Mouse (Mus musculus) embryonic facial prominence, embryonic 11.5 days (tissue): ENCODE data around the gene Fam198a. TPM values are rescaled to one million over a fixed set of nuclear protein-coding genes. Genes with fewer than 3 reads are reported as not detected.

ENCODE experiments used
- ATAC-seq: fragments of 200-750 bp; cut with Nextera tagmentation; replicated peaks from 2 replicates; pipeline ENCODE4 v1.8.0; 2017; ENCODE audit warnings: low read depth; ENCODE audit not compliant: insufficient number of reproducible peaks, low FRiP score, low TSS enrichment
- DNase-seq: peaks from one replicate; pipeline ENCODE4 v3.0.0-alpha.2; 2015; ENCODE audit warnings: low spot score
- H3K27ac ChIP-seq: fragments of 300-500 bp; sonication (generic); replicated peaks from 2 replicates; pipeline ENCODE4 v1.5.1; 2014; ENCODE audit warnings: mild to moderate bottlenecking, low read depth, low read length, control low read depth
- H3K27me3 ChIP-seq: fragments of 300-500 bp; sonication (generic); 2 replicates; pipeline ENCODE4 v1.6.1; 2014; ENCODE audit warnings: mild to moderate bottlenecking, low read length, moderate library complexity, mixed read lengths; ENCODE audit not compliant: control insufficient read depth, insufficient read depth
- H3K36me3 ChIP-seq: fragments of 300-500 bp; sonication (generic); replicated peaks from 2 replicates; pipeline ENCODE4 v1.6.1; 2014; ENCODE audit warnings: low read depth, mild to moderate bottlenecking, low read length, moderate library complexity, mixed read lengths; ENCODE audit not compliant: control insufficient read depth, insufficient read depth
- H3K4me1 ChIP-seq: fragments of 300-500 bp; sonication (generic); 2 replicates; pipeline ENCODE4 v1.6.1; 2014; ENCODE audit warnings: low read length, mixed read lengths; ENCODE audit not compliant: control insufficient read depth, insufficient read depth
- H3K4me2 ChIP-seq: fragments of 300-500 bp; sonication (generic); 2 replicates; pipeline ENCODE4 v1.6.1; 2014; ENCODE audit warnings: low read depth, mild to moderate bottlenecking, control low read depth, low read length, moderate library complexity
- H3K4me3 ChIP-seq: fragments of 300-500 bp; sonication (generic); 2 replicates; pipeline ENCODE4 v1.5.1; 2014; ENCODE audit warnings: low read depth, low read length, control low read depth
- H3K9ac ChIP-seq: fragments of 300-500 bp; sonication (generic); replicated peaks from 2 replicates; pipeline ENCODE4 v1.6.1; 2014; ENCODE audit warnings: mild to moderate bottlenecking, control low read depth, low read length
- H3K9me3 ChIP-seq: fragments of 300-500 bp; sonication (generic); replicated peaks from 2 replicates; pipeline ENCODE4 v1.6.1; 2016; ENCODE audit warnings: mild to moderate bottlenecking, low read length, inconsistent platforms, mixed read lengths; ENCODE audit not compliant: control insufficient read depth
- WGBS: fragments of 180-500 bp; shearing (Covaris S2); extraction: QIAGEN DNeasy Blood & Tissue Kit; methylation state at CpG from one replicate; pipeline ENCODE4 v1.1.7; 2014; 5-methylcytosine and 5-hydroxymethylcytosine counted together
- polyA plus RNA-seq: library from polyadenylated mRNA; unstranded; fragments of >200 nt; fragmentation: Nextera tagmentation; extraction: Ambion mirVana; gene quantifications from 2 replicates; pipeline ENCODE4 v1.2.1, GENCODE M21; 2014

Fam198a gene
- polyA plus RNA-seq, 1 experiment from 2014 or later, result 0.35 TPM

GRCm38 (mm10) chr9:121951114-121951423, 281 bp downstream of the Fam198a start:
- H3K4me2 ChIP-seq, result peak overlapping the region; percentile 19; the same call in 1 of the 2 replicates
- H3K4me3 ChIP-seq, result no peak overlapping the region
- no peaks in the 10 kb centered on the region for H3K36me3 ChIP-seq
- WGBS, result 34% methylated on average over 4 of the region's 4 CpGs
- H3K9ac ChIP-seq, result no peak overlapping the region
- no peaks in the 10 kb centered on the region for H3K27me3 ChIP-seq
- H3K9me3 ChIP-seq, result no peaks in the 10 kb centered on the region
- no peak for DNase-seq
- no peak for ATAC-seq
- H3K4me1 ChIP-seq, result no peaks in the 10 kb centered on the region
- H3K27ac ChIP-seq, result no peak overlapping the region

GRCm38 (mm10) chr9:121952596-121952995, 1.8 kb downstream of the Fam198a start:
- no peaks in the 10 kb centered on the region for H3K9me3 ChIP-seq
- H3K4me1 ChIP-seq, result no peaks in the 10 kb centered on the region
- no peak for DNase-seq
- no peak overlapping the region for H3K9ac ChIP-seq
- no peaks in the 10 kb centered on the region for H3K27me3 ChIP-seq
- ATAC-seq, result no peak
- H3K4me2 ChIP-seq, result no peak overlapping the region
- H3K36me3 ChIP-seq, result no peaks in the 10 kb centered on the region
- WGBS, result 89% methylated on average over 6 of the region's 6 CpGs
- H3K27ac ChIP-seq, result no peak overlapping the region
- no peak overlapping the region for H3K4me3 ChIP-seq

GRCm38 (mm10) chr9:121959966-121960635, 9.3 kb downstream of the Fam198a start:
- no peaks in the 10 kb centered on the region for H3K9me3 ChIP-seq
- ATAC-seq, result no peak
- no peak overlapping the region for H3K9ac ChIP-seq
- no peak overlapping the region for H3K4me2 ChIP-seq
- DNase-seq, result peak; percentile 72
- 28% methylated on average over 7 of the region's 7 CpGs for WGBS
- H3K27ac ChIP-seq, result 0 out of 2 replicates have a peak overlapping the region, but pooled peaks have one; percentile 13
- H3K27me3 ChIP-seq, result no peaks in the 10 kb centered on the region
- no peak overlapping the region for H3K4me3 ChIP-seq
- H3K36me3 ChIP-seq, result no peaks in the 10 kb centered on the region
- H3K4me1 ChIP-seq, result peaks cover 6% of the 10 kb centered on the region; the same call in 1 of the 2 replicates

- ATAC-seq (no peak), DNase-seq (no peak)
- H3K9me3 ChIP-seq, result no peaks in the 10 kb centered on the region
- peaks cover 4% of the 10 kb centered on the region; the same call in 1 of the 2 replicates for H3K4me1 ChIP-seq
- H3K27me3 ChIP-seq, result no peaks in the 10 kb centered on the region
- no peak overlapping the region for H3K4me2 ChIP-seq
- no peak overlapping the region for H3K4me3 ChIP-seq
- no peak overlapping the region for H3K9ac ChIP-seq
- no peaks in the 10 kb centered on the region for H3K36me3 ChIP-seq
- WGBS, result 88% methylated on average over 7 of the region's 7 CpGs
- H3K27ac ChIP-seq, result no peak overlapping the region
Measured at GRCm38 (mm10) chr9:121964941-121965340, 14.2 kb downstream of the Fam198a start.

GRCm38 (mm10) chr9:121968258-121968657, 17.5 kb downstream of the Fam198a start:
- H3K36me3 ChIP-seq, result no peaks in the 10 kb centered on the region
- no peak for ATAC-seq
- H3K4me1 ChIP-seq, result no peaks in the 10 kb centered on the region
- no peak overlapping the region for H3K27ac ChIP-seq
- H3K4me3 ChIP-seq, result no peak overlapping the region
- WGBS, result 83% methylated on average over 5 of the region's 5 CpGs
- H3K9ac ChIP-seq, result no peak overlapping the region
- no peak for DNase-seq
- no peaks in the 10 kb centered on the region for H3K9me3 ChIP-seq
- no peaks in the 10 kb centered on the region for H3K27me3 ChIP-seq
- no peak overlapping the region for H3K4me2 ChIP-seq

GRCm38 (mm10) chr9:121969841-121970381, 19.1 kb downstream of the Fam198a start:
- Histone ChIP-seq H3K27ac (no peak overlapping the region), H3K4me2 (no peak overlapping the region), H3K4me1 (no peaks in the 10 kb centered on the region), H3K36me3 (no peaks in the 10 kb centered on the region), H3K9me3 (no peaks in the 10 kb centered on the region), H3K9ac (no peak overlapping the region), H3K27me3 (no peaks in the 10 kb centered on the region), H3K4me3 (no peak overlapping the region)
- no peak for ATAC-seq
- DNase-seq, result no peak
- WGBS, result 61% methylated on average over 5 of the region's 5 CpGs

GRCm38 (mm10) chr9:121973207-121973606, 22.4 kb downstream of the Fam198a start:
- DNase-seq, result no peak
- H3K36me3 ChIP-seq, result no peaks in the 10 kb centered on the region
- no peak overlapping the region for H3K4me3 ChIP-seq
- no peak overlapping the region for H3K4me2 ChIP-seq
- H3K9ac ChIP-seq, result no peak overlapping the region
- H3K27ac ChIP-seq, result no peak overlapping the region
- WGBS, result 57% methylated on average over 1 of the region's 1 CpGs
- ATAC-seq, result no peak
- no peaks in the 10 kb centered on the region for H3K27me3 ChIP-seq
- H3K4me1 ChIP-seq, result no peaks in the 10 kb centered on the region
- H3K9me3 ChIP-seq, result no peaks in the 10 kb centered on the region

- no peaks in the 10 kb centered on the region for H3K27me3 ChIP-seq
- H3K9me3 ChIP-seq, result no peaks in the 10 kb centered on the region
- DNase-seq (no peak), ATAC-seq (no peak)
- H3K27ac ChIP-seq, result no peak overlapping the region
- no peaks in the 10 kb centered on the region for H3K4me1 ChIP-seq
- H3K36me3 ChIP-seq, result no peaks in the 10 kb centered on the region
- no peak overlapping the region for H3K4me2 ChIP-seq
- H3K9ac ChIP-seq, result no peak overlapping the region
- H3K4me3 ChIP-seq, result no peak overlapping the region
- WGBS, result 84% methylated on average over 12 of the region's 12 CpGs
Measured at GRCm38 (mm10) chr9:121974141-121974986, 23.6 kb downstream of the Fam198a start.
